ENCODE assay signal across 9 mouse cellular contexts in the genomic region with DNA sequence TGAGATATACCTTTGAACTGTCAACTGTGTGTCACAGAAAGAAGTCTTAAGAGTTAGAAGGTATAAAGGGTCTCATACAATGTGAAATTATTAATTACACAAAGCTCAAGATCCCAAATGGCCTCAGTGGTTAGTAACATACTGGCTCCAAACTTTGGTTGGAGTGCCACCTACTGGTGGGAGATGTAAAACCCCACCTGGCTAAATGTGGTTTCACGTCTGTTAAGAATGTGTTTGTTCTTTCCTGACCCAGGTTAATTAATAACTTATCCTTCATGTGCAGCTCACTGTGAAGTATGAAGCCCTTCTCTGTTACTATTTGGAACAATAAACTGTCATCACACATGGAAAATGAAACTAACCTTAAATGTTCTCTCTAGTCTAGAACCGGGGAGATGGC. TPM values are rescaled to one million over a fixed set of nuclear protein-coding genes. Genes with fewer than 3 reads are reported as not detected.
DNase-seq lines count a peak whose midpoint lies in the region; ATAC-seq and TF ChIP-seq lines count a peak whose summit lies in the region.
"Had no signal": no experiment of that assay in that cellular context is flagged by ENCODE, and none has a peak within 500 bp of the region (broad histone marks: within the 10 kb centered on the region; RNA-seq: fewer than 3 reads in every experiment).

No protein-coding gene starts in this region.

- H3K9me3 ChIP-seq in neural tube, embryonic 15.5 days (replicated peaks) = no peaks in the 10 kb centered on the region

- H3K4me1 ChIP-seq in neural tube, embryonic 15.5 days = no peaks in the 10 kb centered on the region

- no peak overlapping the region for H3K27ac ChIP-seq in gastrocnemius, adult 2 months
- H3K27ac ChIP-seq in neural tube, embryonic 15.5 days (replicated peaks) = no peak overlapping the region

- intact Hi-C loops in gastrocnemius, adult 2 months (cut with DNase I) = no loop called here

- no peak overlapping the region for H3K4me2 ChIP-seq in neural tube, embryonic 15.5 days

- H3K36me3 ChIP-seq in neural tube, embryonic 15.5 days = peaks cover 30% of the 10 kb centered on the region

- 54% methylated on average over 2 of the region's 2 CpGs for WGBS in neural tube, embryonic 15.5 days

- no peak overlapping the region for H3K4me3 ChIP-seq in gastrocnemius, adult 2 months
- no peak overlapping the region for H3K4me3 ChIP-seq in neural tube, embryonic 15.5 days (replicated peaks)

- DNase-seq in 3T3-L1 (ENCODE audit: low read depth, low spot score) = peak; percentile 74
- peak; percentile 54 for DNase-seq in c-Kit-positive CD71-positive TER-119-negative erythroid progenitor cells, embryonic 14.5 days (ENCODE audit: low read depth)
- peak; percentile 52 for DNase-seq in gastrocnemius, adult 2 months
- DNase-seq in kidney, postnatal 10 days = peak; percentile 80
- peak; percentile 49 to 59 for DNase-seq in lung, adult 18-20 months
- peak; percentile 79 for DNase-seq in thymus, postnatal 4 days

- no peak overlapping the region for H3K9ac ChIP-seq in neural tube, embryonic 15.5 days (replicated peaks)

- peak; percentile 83 for TF ChIP-seq CTCF in gastrocnemius, adult 2 months (IDR thresholded peaks at IDR 0.05)

- ATAC-seq in CD4-positive, CD25-positive, alpha-beta regulatory T cell, adult 4 months = peak; percentile 61
- ATAC-seq in neural tube, embryonic 15.5 days (ENCODE audit: low FRiP score) = 0 out of 2 replicates have a peak, but pooled peaks have one; percentile 38

- H3K27me3 ChIP-seq in neural tube, embryonic 15.5 days (replicated peaks) = no peaks in the 10 kb centered on the region

RNA-seq across cellular contexts. Expression of a gene that starts 16.9 kb away (rescaled TPM):
- 10 to 100 TPM; 44.1 to 58.3 TPM for polyA plus RNA-seq in CD4-positive, CD25-positive, alpha-beta regulatory T cell, adult 4 months (2017; shearing (Covaris generic))
- 10 to 100 TPM; 24.6 to 30.2 TPM for total RNA-seq in gastrocnemius, adult 2 months (2021)
- 60.5 and 61.7 TPM in 2 replicates for polyA plus RNA-seq in neural tube, embryonic 15.5 days (2015; fragmentation: Nextera tagmentation; extraction: Ambion mirVana)

RNA-seq across cellular contexts. Expression of a gene that starts 53.6 kb away (rescaled TPM):
- not detected for polyA plus RNA-seq in CD4-positive, CD25-positive, alpha-beta regulatory T cell, adult 4 months (2017; shearing (Covaris generic))
- total RNA-seq in gastrocnemius, adult 2 months (2021) = not detected
- polyA plus RNA-seq in neural tube, embryonic 15.5 days (2015; fragmentation: Nextera tagmentation; extraction: Ambion mirVana) = not detected in 2 replicates
- total RNA-seq: gastrocnemius, postnatal 36 days had no signal
